Mouse (Mus musculus) myocyte (in vitro differentiated cells): Measurements from ENCODE around the gene Sgtb. TPM values are rescaled to one million over a fixed set of nuclear protein-coding genes. Genes with fewer than 3 reads are reported as not detected.

ENCODE experiments used
- H3K27me3 ChIP-seq: one replicate; pipeline ENCODE4 v1.6.1; 2011; ENCODE audit not compliant: control insufficient read depth, insufficient read depth, insufficient read length
- H3K36me3 ChIP-seq: one replicate; pipeline ENCODE4 v1.6.1; 2011; ENCODE audit not compliant: control insufficient read depth, insufficient read depth
- H3K4me2 ChIP-seq: one replicate; pipeline ENCODE4 v1.6.1; 2011; ENCODE audit warnings: low read depth, control low read depth
- H3K4me3 ChIP-seq: one replicate; pipeline ENCODE4 v1.5.1; 2011; ENCODE audit warnings: mild to moderate bottlenecking, control low read depth, moderate library complexity
- H3K79me2 ChIP-seq: one replicate; pipeline ENCODE4 v1.6.1; 2011; ENCODE audit not compliant: control insufficient read depth, insufficient read depth
- H3ac ChIP-seq: one replicate; pipeline ENCODE4 v1.6.1; 2011; ENCODE audit not compliant: control insufficient read depth, insufficient read length
- CEBPB ChIP-seq: IDR thresholded peaks from 2 replicates; pipeline ENCODE4 v1.6.1; 2011; ENCODE audit warnings: mild to moderate bottlenecking, moderate library complexity; ENCODE audit not compliant: poor library complexity, insufficient read depth, severe bottlenecking
- E2F4 ChIP-seq: IDR thresholded peaks from one replicate; pipeline ENCODE4 v1.6.1; 2011; ENCODE audit warnings: mild to moderate bottlenecking, control low read depth, moderate library complexity; ENCODE audit not compliant: insufficient read depth
- MAX ChIP-seq: IDR thresholded peaks from one replicate; pipeline ENCODE4 v1.6.1; 2011; ENCODE audit warnings: low read depth, mild to moderate bottlenecking, control low read depth
- MYOD1 ChIP-seq, 3 experiments: IDR thresholded peaks; one replicate each; pipeline ENCODE4 v1.6.1; 2011; ENCODE audit warnings: control low read depth in 2 of 3, low read depth in 2 of 3, mild to moderate bottlenecking in 2 of 3, moderate library complexity in 1 of 3; ENCODE audit not compliant: insufficient read length in 2 of 3, control insufficient read depth in 1 of 3
- MYOG ChIP-seq, 3 experiments: IDR thresholded peaks; one replicate each; pipeline ENCODE4 v1.6.1; 2011; ENCODE audit warnings: control low read depth in 2 of 3, low read depth in 2 of 3, mild to moderate bottlenecking in 2 of 3; ENCODE audit not compliant: insufficient read length in 2 of 3, control insufficient read depth in 1 of 3, insufficient read depth in 1 of 3
- POLR2A ChIP-seq: IDR thresholded peaks from one replicate; pipeline ENCODE4 v1.6.1; 2011; ENCODE audit warnings: low read depth, mild to moderate bottlenecking, control low read depth, moderate library complexity; ENCODE audit not compliant: insufficient read length
- POLR2AphosphoS2 ChIP-seq: IDR thresholded peaks from one replicate; pipeline ENCODE4 v1.6.1; 2011; ENCODE audit warnings: low read depth, control low read depth; ENCODE audit not compliant: insufficient read length
- REST ChIP-seq: IDR thresholded peaks from one replicate; pipeline ENCODE4 v1.6.1; 2011; ENCODE audit warnings: mild to moderate bottlenecking, control low read depth, moderate library complexity; ENCODE audit not compliant: insufficient read depth, insufficient read length
- SRF ChIP-seq: IDR thresholded peaks from one replicate; pipeline ENCODE4 v1.6.1; 2011; ENCODE audit warnings: low read depth; ENCODE audit not compliant: control insufficient read depth, insufficient read length
- TCF12 ChIP-seq: IDR thresholded peaks from one replicate; pipeline ENCODE4 v1.6.1; 2011; ENCODE audit warnings: mild to moderate bottlenecking, control low read depth; ENCODE audit not compliant: poor library complexity, insufficient read depth, severe bottlenecking
- TCF3 ChIP-seq: IDR thresholded peaks from one replicate; pipeline ENCODE4 v1.6.1; 2011; ENCODE audit warnings: low read depth, control low read depth; ENCODE audit not compliant: insufficient read length
- USF1 ChIP-seq: IDR thresholded peaks from one replicate; pipeline ENCODE4 v1.6.1; 2011; ENCODE audit warnings: low read depth, mild to moderate bottlenecking, control low read depth, moderate library complexity
- polyA plus RNA-seq: library from polyadenylated mRNA; unstranded; fragments of >200 nt; fragmentation: generic; extraction: Trizol; gene quantifications from one replicate; pipeline ENCODE4 v1.2.1, GENCODE M21; 2012; ENCODE audit warnings: missing spikeins

The Sgtb gene
- polyA plus RNA-seq, 1 experiment = 4.3 TPM

- H3K4me3 ChIP-seq = no peak overlapping the region
- no peaks in the 10 kb centered on the region for H3K79me2 ChIP-seq
- H3K27me3 ChIP-seq = no peaks in the 10 kb centered on the region
- H3ac ChIP-seq = no peak overlapping the region
- no peak for TF ChIP-seq MYOG (IDR thresholded peaks at IDR 0.05; ENCODE audit: control insufficient read depth in 1 of 3, insufficient read depth in 1 of 3, insufficient read length in 2 of 3, low read depth in 2 of 3)
- TF ChIP-seq E2F4 = no peak
- TF ChIP-seq POLR2A = no peak
- TF ChIP-seq REST = no peak
- no peak overlapping the region for H3K4me2 ChIP-seq
- H3K36me3 ChIP-seq = no peaks in the 10 kb centered on the region
Observed at GRCm38 (mm10) chr13:104101606-104102235, 7.8 kb upstream of the Sgtb start.

- H3K36me3 ChIP-seq = no peaks in the 10 kb centered on the region
- H3K4me2 ChIP-seq = peak overlapping the region; percentile 94
- H3K27me3 ChIP-seq = no peaks in the 10 kb centered on the region
- no peak for TF ChIP-seq POLR2A
- no peak for TF ChIP-seq E2F4
- TF ChIP-seq MAX = no peak
- TF ChIP-seq TCF12 = no peak
- TF ChIP-seq TCF3 = no peak
- TF ChIP-seq MYOG (IDR thresholded peaks at IDR 0.05; ENCODE audit: control insufficient read depth in 1 of 3, insufficient read depth in 1 of 3, insufficient read length in 2 of 3, low read depth in 2 of 3) = no peak
- no peak for TF ChIP-seq USF1
- no peak for TF ChIP-seq MYOD1 (IDR thresholded peaks at IDR 0.05; ENCODE audit: control insufficient read depth in 1 of 3, insufficient read length in 2 of 3, low read depth in 2 of 3)
- TF ChIP-seq POLR2AphosphoS2 = no peak
- no peak for TF ChIP-seq REST
- TF ChIP-seq SRF = no peak
- TF ChIP-seq CEBPB = no peak
- H3K79me2 ChIP-seq = no peaks in the 10 kb centered on the region
- peak overlapping the region; percentile 80 for H3K4me3 ChIP-seq
- H3ac ChIP-seq = peak overlapping the region; percentile 24
Observed at GRCm38 (mm10) chr13:104108651-104109287, 772 bp upstream of the Sgtb start.

GRCm38 (mm10) chr13:104109816-104110521 lies 428 bp downstream of the Sgtb start:
- Histone ChIP-seq H3K27me3 (no peaks in the 10 kb centered on the region), H3ac (peak overlapping the region; percentile 24), H3K4me3 (peak overlapping the region; percentile 80), H3K79me2 (no peaks in the 10 kb centered on the region), H3K4me2 (peak overlapping the region; percentile 98), H3K36me3 (no peaks in the 10 kb centered on the region)
- TF ChIP-seq SRF = no peak
- no peak for TF ChIP-seq MAX
- no peak for TF ChIP-seq MYOD1 (IDR thresholded peaks at IDR 0.05; ENCODE audit: control insufficient read depth in 1 of 3, insufficient read length in 2 of 3, low read depth in 2 of 3)
- no peak for TF ChIP-seq REST
- TF ChIP-seq POLR2A = no peak
- no peak for TF ChIP-seq E2F4

GRCm38 (mm10) chr13:104110526-104110925 lies 985 bp downstream of the Sgtb start:
- peak overlapping the region; percentile 80 for H3K4me3 ChIP-seq
- H3ac ChIP-seq = no peak overlapping the region
- H3K27me3 ChIP-seq = no peaks in the 10 kb centered on the region
- H3K4me2 ChIP-seq = peak overlapping the region; percentile 98
- no peaks in the 10 kb centered on the region for H3K36me3 ChIP-seq
- H3K79me2 ChIP-seq = no peaks in the 10 kb centered on the region
- no peak for TF ChIP-seq E2F4
- TF ChIP-seq REST = no peak
- TF ChIP-seq SRF = no peak
- no peak for TF ChIP-seq POLR2A
- TF ChIP-seq TCF3 = no peak
- TF ChIP-seq POLR2AphosphoS2 = no peak
- TF ChIP-seq CEBPB = no peak
- no peak for TF ChIP-seq MYOG (IDR thresholded peaks at IDR 0.05; ENCODE audit: control insufficient read depth in 1 of 3, insufficient read depth in 1 of 3, insufficient read length in 2 of 3, low read depth in 2 of 3)
- TF ChIP-seq TCF12 = no peak
- TF ChIP-seq MYOD1 (IDR thresholded peaks at IDR 0.05; ENCODE audit: control insufficient read depth in 1 of 3, insufficient read length in 2 of 3, low read depth in 2 of 3) = no peak
- no peak for TF ChIP-seq USF1
- no peak for TF ChIP-seq MAX
